Mouse (Mus musculus) skeletal muscle tissue, adult 2 months (tissue): ENCODE results near the gene Pwwp2b.

Experiments used
- DNase-seq: peaks from one replicate; pipeline ENCODE4 v3.0.0-alpha.2; 2012; ENCODE audit warnings: low read depth, low spot score

The Pwwp2b gene

GRCm38 (mm10) chr7:139296552-139297100, 48.3 kb downstream of the Pwwp2b start:
- no peak for DNase-seq

GRCm38 (mm10) chr7:139298446-139298845, 50.2 kb downstream of the Pwwp2b start:
- DNase-seq: peak; percentile 44

- DNase-seq: peak; percentile 39
Measured at GRCm38 (mm10) chr7:139299424-139299823, 51.1 kb downstream of the Pwwp2b start.

GRCm38 (mm10) chr7:139300423-139300822, 52.1 kb downstream of the Pwwp2b start:
- no peak for DNase-seq

GRCm38 (mm10) chr7:139301505-139301904, 53.2 kb downstream of the Pwwp2b start:
- DNase-seq: no peak

- no peak for DNase-seq
Measured at GRCm38 (mm10) chr7:139302314-139302713, 54.0 kb downstream of the Pwwp2b start.

- peak; percentile 81 for DNase-seq
Measured at GRCm38 (mm10) chr7:139303280-139304011, 55.2 kb downstream of the Pwwp2b start.

- no peak for DNase-seq
Measured at GRCm38 (mm10) chr7:139304322-139304721, 56.0 kb downstream of the Pwwp2b start.

- no peak for DNase-seq
Measured at GRCm38 (mm10) chr7:139307056-139307455, 58.8 kb downstream of the Pwwp2b start.

GRCm38 (mm10) chr7:139308140-139308895, 60.0 kb downstream of the Pwwp2b start:
- DNase-seq: peak; percentile 84

GRCm38 (mm10) chr7:139309106-139309505, 60.8 kb downstream of the Pwwp2b start:
- peak; percentile 91 for DNase-seq

- peak; percentile 49 for DNase-seq
Measured at GRCm38 (mm10) chr7:139310487-139310951, 62.2 kb downstream of the Pwwp2b start.

- peak; percentile 58 for DNase-seq
Measured at GRCm38 (mm10) chr7:139312686-139313085, 64.4 kb downstream of the Pwwp2b start.

GRCm38 (mm10) chr7:139313413-139313812, 65.1 kb downstream of the Pwwp2b start:
- DNase-seq: no peak

- no peak for DNase-seq
Measured at GRCm38 (mm10) chr7:139314716-139315115, 66.4 kb downstream of the Pwwp2b start.

- no peak for DNase-seq
Measured at GRCm38 (mm10) chr7:139319006-139319411, 70.7 kb downstream of the Pwwp2b start.
